Mouse (Mus musculus) G1E (cell line): ENCODE results near the gene Aqp9.

Experiments used
- CTCF ChIP-seq: IDR thresholded peaks from 2 replicates; pipeline ENCODE4 v1.5.1; 2012; ENCODE audit warnings: low read depth, low read length, inconsistent platforms, mixed read lengths
- GATA1 ChIP-seq: IDR thresholded peaks from 2 replicates; pipeline ENCODE4 v1.6.1; 2012; ENCODE audit warnings: borderline replicate concordance, low read length, inconsistent platforms, mixed read lengths
- GATA2 ChIP-seq: IDR thresholded peaks from 2 replicates; pipeline ENCODE4 v1.6.1; 2012; ENCODE audit warnings: low read depth, low read length, inconsistent platforms, borderline replicate concordance
- POLR2AphosphoS5 ChIP-seq: IDR thresholded peaks from 2 replicates; pipeline ENCODE4 v1.6.1; 2012; ENCODE audit warnings: low read depth, low read length, inconsistent platforms; ENCODE audit not compliant: insufficient replicate concordance
- TAL1 ChIP-seq: conservative IDR thresholded peaks from 2 replicates; pipeline ENCODE4 v1.6.1; 2012; ENCODE audit warnings: low read depth, low read length, inconsistent platforms, mixed read lengths

DNA sequence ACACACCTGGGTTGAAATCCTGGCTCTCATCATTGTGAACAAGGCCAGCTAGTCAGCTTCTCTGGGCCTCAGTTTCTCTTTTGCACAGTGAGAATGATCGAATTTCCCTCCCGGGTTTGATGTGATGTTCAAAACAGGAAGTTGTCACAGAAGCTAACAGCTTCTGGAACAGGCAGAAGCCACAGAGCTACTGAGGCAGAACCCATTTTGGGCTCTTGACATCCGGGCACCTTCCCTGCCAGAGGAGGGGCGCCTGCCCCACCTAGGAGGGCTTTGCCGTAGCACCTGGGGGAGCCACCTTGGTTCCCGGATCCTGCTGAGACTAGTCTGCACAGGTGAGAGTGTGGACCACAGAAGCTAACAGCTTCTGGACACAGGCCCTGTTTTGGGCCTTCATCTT lies 74.4 kb downstream of the Aqp9 start:
- TF ChIP-seq CTCF, result no peak
- TF ChIP-seq GATA1, result no peak
- no peak for TF ChIP-seq TAL1
- no peak for TF ChIP-seq POLR2AphosphoS5
- TF ChIP-seq GATA2, result no peak
